Mouse (Mus musculus): ENCODE measurements around the gene Fam114a2. TPM values are rescaled to one million over a fixed set of nuclear protein-coding genes. Genes with fewer than 3 reads are reported as not detected.

The Fam114a2 gene
- 10 to 100 TPM; 25.2 to 36.2 TPM for total RNA-seq (2023)

GRCm38 (mm10) chr11:57518091-57518750 is at the start of gene Fam114a2, which contains the start of gene Mfap3:
Gene Fam114a2 (minus strand): TSS chr11:57518617.
Gene Mfap3 (plus strand): TSS chr11:57518664.

Other genes with a start within 250 kb of the Fam114a2 start
- gene Mfap3, start within 50 bp of the Fam114a2 start, total RNA-seq (2023): 10 to 100 TPM; 33.7 to 34.8 TPM
- gene Galnt10, start 126.8 kb upstream of the Fam114a2 start, total RNA-seq (2023): 10 to 100 TPM; 16.3 to 21.0 TPM

All from neutrophil, adult 59 days (primary cell).